Mouse (Mus musculus) megakaryocyte-erythroid progenitor cell, adult 5-6 weeks (primary cell): ENCODE results near the gene 4931406P16Rik. TPM values are rescaled to one million over a fixed set of nuclear protein-coding genes. Genes with fewer than 3 reads are reported as not detected.

ENCODE experiments used
- ATAC-seq: replicated peaks from 2 replicates; pipeline ENCODE4 v1.8.0; 2016; ENCODE audit warnings: mild to moderate bottlenecking, inconsistent platforms; ENCODE audit not compliant: severe bottlenecking, poor library complexity, low FRiP score, low TSS enrichment
- total RNA-seq, 2 experiments: library from RNA; stranded (forward) in 1 of 2; stranded (reverse) in 1 of 2; fragments of 200-1000, 215-1000 nt in 1 of 2; fragments of >200 nt in 1 of 2; fragmentation: Nextera tagmentation in 1 of 2; gene quantifications; 2 replicates each; pipeline ENCODE4 v1.2.3; 2014 to 2017

Gene 4931406P16Rik
- total RNA-seq, 2 experiments from 2014 or later = 16.2 to 18.1 TPM

GRCm38 (mm10) chr7:34257279-34257678 lies 56.1 kb downstream of the 4931406P16Rik start:
- no peak for ATAC-seq

- ATAC-seq = no peak
Observed at GRCm38 (mm10) chr7:34255916-34256315, 57.4 kb downstream of the 4931406P16Rik start.

- no peak for ATAC-seq
Observed at GRCm38 (mm10) chr7:34255137-34255536, 58.2 kb downstream of the 4931406P16Rik start.

GRCm38 (mm10) chr7:34252030-34252429 lies 61.3 kb downstream of the 4931406P16Rik start:
- no peak for ATAC-seq

- no peak for ATAC-seq
Observed at GRCm38 (mm10) chr7:34250738-34251137, 62.6 kb downstream of the 4931406P16Rik start, which contains the start of gene Gm6096. Gene Gm6096, plus strand, starts transcription at chr7:34251038.

GRCm38 (mm10) chr7:34246870-34247499 lies 66.4 kb downstream of the 4931406P16Rik start:
- no peak for ATAC-seq

GRCm38 (mm10) chr7:34242176-34242575 lies 71.2 kb downstream of the 4931406P16Rik start:
- no peak for ATAC-seq

- ATAC-seq = no peak
Observed at GRCm38 (mm10) chr7:34238086-34238485, 75.3 kb downstream of the 4931406P16Rik start.

GRCm38 (mm10) chr7:34235602-34236001 lies 77.7 kb downstream of the 4931406P16Rik start:
- no peak for ATAC-seq

- ATAC-seq = peak; percentile 3; the same call in 1 of the 2 replicates
Observed at GRCm38 (mm10) chr7:34234610-34235561, 78.5 kb downstream of the 4931406P16Rik start.

GRCm38 (mm10) chr7:34233909-34234609 lies 79.3 kb downstream of the 4931406P16Rik start:
- peak; percentile 88 for ATAC-seq

GRCm38 (mm10) chr7:34232785-34233725 lies 80.3 kb downstream of the 4931406P16Rik start:
- ATAC-seq = no peak

- ATAC-seq = peak; percentile 63
Observed at GRCm38 (mm10) chr7:34230116-34230515, 83.2 kb downstream of the 4931406P16Rik start, which contains the start of gene Gpi1. Gene Gpi1, minus strand, starts transcription at chr7:34230336.

- no peak for ATAC-seq
Observed at GRCm38 (mm10) chr7:34229691-34230111, 83.7 kb downstream of the 4931406P16Rik start.

- ATAC-seq = no peak
Observed at GRCm38 (mm10) chr7:34229153-34229552, 84.2 kb downstream of the 4931406P16Rik start.

- ATAC-seq = 0 out of 2 replicates have a peak, but pooled peaks have one; percentile 11
Observed at GRCm38 (mm10) chr7:34228641-34229040, 84.7 kb downstream of the 4931406P16Rik start.

GRCm38 (mm10) chr7:34226846-34227245 lies 86.5 kb downstream of the 4931406P16Rik start:
- no peak for ATAC-seq

- peak; percentile 59 for ATAC-seq
Observed at GRCm38 (mm10) chr7:34226086-34226485, 87.3 kb downstream of the 4931406P16Rik start.

GRCm38 (mm10) chr7:34224308-34224707 lies 89.0 kb downstream of the 4931406P16Rik start:
- ATAC-seq = no peak
